Mouse (Mus musculus) right cerebral cortex, postnatal 14 days (tissue): ENCODE measurements at regions not wholly inside any gene's neighbourhood (a gene's known extent, or its start where the extent isn't known, plus 50 kb on each side); places are given as distances from the start of the nearest gene placed in this dataset.

Experiments
- DNase-seq: peaks from one replicate; pipeline ENCODE4 v3.0.0; 2022

DNA sequence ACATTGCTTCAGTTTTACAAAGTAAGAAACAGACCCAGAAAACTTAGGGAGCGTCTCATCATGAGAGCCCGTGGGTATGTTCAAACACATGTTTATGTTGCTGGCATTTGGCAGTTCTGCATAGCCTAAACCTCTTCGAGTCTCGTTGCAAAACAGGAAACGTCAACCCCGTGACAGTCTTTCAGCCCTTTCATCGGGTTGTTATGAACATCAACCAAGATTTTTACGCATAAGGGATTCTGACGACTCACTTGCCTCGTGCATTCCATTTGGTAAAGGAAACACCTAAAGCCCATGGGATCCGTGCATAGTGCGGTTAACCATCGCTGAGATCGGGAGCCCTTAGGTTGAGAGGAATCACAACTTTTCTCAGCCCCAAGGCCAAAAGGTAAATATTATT lies 115.7 kb downstream of the Gpam start:
- DNase-seq, result no peak

DNA sequence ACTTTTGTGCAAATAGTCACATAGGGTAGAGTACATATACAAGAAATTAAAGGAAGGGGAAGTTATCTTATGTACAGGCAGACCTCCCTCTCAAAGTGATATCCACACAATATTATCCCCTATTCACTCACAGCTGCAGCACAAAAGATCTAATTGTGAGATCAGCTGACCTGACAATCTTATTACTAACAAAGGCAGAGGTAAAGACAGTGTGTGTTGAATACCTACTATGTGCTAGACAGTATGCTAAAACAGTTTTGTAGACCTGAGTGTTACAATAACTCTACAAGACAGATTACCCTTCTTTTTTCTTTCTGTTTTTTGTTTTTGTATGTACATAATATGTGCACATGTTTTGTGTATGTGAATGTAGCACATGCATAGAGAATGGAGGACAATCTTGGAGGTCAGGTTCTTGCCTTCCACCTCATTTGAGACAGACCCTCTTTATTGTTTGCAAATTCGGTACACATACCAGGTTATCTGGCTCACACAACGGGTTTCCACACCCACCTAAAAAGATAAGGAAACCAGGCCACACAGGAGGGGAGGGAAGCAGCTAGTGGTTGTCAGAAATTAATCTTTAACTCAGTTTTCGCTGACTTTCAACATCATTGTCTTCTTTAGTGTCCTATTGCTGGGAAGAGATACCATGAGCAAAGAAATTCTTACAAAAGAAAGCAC lies 118.4 kb downstream of the Gpam start:
- DNase-seq, result no peak

DNA sequence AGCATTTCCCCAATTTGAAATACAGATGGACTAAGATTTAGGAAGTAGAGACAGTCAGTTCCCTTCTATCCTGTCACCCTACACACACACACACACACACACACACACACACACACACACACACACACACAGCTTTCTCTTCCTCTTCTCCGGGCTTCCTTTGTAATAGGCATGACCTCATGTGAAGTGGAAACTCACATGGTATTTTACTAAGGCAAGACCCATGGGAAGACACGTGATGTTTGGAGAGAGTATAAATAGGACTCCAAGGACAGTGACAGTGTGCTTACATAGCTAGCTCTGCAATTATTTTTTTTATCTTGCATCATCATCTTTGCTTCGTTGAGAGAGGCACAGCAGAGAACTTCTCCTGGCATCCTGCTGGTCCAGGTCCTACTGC lies 137.1 kb downstream of the Gpam start:
- DNase-seq, result no peak

DNA sequence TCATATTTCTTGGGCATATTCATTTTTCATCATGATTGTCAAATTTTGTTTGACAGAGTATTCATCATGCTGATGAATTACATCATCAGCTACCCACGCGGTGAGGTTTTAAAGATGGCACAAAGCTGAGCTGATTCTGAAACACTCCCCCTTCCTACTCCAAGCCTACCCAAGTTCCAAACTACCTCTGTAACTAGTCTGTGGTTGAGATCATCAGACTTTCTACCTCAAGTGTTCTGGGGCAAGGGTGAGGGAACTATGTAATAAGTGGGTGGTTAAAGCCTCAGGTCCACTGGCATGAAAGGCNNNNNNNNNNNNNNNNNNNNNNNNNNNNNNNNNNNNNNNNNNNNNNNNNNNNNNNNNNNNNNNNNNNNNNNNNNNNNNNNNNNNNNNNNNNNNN lies 142.5 kb downstream of the Gpam start:
- DNase-seq, result no peak

DNA sequence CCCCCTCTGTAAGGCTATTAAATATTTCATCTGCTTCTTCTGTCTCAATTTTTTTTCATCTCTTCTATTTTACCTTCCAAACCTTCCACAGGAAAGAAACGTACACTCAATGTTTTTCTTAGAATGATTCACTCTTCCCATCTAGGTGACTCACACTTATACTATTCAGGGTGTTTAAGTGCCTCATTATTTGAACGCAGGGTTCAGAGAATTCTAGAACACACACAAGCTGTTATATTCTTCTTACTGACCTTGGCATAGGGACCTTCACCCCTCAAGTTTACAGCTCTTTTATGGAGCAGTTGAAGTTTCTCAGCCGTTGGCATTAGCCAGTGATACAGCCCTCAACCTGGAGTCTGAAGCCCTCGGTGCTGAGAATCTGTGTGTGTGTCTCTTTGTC lies 144.2 kb downstream of the Gpam start:
- no peak for DNase-seq

DNA sequence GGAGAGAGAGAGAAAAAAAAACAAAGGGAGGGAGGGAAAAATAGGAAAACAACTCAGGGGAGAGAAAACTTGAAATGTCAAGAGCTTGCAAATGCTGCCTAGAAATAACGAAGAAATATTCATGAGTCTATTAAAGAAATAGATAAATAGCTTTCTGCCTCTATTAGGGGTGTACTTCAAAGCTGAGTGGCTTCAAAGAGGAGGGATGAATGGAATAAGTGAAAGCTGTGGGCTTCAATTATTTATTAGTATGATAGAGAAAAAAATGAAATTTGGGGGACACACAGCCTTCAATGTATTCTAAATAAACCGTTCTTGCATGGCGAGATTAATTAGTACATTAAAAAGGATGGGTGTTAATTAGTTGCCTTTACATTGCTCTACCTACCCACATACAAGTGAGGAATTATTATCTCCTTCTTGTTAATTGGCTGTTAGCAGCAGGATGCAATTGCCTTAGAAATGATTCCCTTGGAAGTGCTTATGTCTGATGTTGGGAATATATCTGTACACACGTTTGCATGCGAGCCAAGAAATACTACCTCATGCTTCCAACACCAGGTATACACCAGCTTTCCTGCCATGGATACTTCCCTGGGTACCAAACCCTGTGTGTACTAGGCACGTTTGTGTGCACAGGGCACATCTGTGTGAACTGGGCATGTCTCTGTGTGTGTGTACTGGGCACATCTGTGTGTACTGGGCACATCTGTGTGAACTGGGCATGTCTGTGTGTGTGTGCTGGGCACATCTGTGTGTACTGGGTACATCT lies 155.4 kb downstream of the Gpam start:
- DNase-seq, result no peak

DNA sequence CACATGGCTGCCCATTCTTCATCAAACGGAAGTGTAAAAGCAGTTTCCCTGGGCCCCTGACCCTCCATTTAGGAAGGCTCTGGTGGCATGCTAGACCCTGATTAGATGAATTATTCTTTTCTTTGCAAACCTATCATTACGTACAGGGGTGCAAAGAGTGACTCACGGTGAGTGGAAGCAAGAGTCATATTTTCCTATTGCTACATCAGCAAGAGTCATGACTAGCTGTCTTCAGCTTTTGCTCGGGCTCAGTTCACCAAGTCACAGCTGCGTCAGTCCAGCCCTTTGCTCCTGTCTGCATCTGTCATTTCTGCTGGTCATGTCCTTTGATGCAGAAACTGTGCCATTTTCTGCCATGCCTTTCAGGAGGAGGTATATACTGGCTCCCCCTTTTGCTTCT lies 168.7 kb downstream of the Gpam start:
- DNase-seq, result no peak

DNA sequence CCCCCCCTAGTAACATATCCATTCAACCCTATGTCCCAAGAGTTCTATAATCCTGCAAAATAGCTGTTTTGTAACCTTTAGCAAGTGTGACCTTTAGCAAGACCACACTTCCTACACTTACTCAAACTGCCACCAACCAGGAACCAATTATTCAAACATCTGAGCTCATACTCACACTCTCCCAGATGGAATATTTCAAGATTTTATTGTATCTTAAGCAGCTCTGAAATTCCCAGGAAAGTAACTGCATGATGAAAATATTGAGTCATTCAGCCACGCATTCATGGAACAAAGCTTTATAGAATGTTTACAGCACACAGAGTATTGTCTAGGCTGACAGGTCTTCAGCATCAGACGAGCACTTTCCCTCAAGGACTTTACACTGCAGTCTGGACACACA lies 171.9 kb downstream of the Gpam start:
- no peak for DNase-seq

DNA sequence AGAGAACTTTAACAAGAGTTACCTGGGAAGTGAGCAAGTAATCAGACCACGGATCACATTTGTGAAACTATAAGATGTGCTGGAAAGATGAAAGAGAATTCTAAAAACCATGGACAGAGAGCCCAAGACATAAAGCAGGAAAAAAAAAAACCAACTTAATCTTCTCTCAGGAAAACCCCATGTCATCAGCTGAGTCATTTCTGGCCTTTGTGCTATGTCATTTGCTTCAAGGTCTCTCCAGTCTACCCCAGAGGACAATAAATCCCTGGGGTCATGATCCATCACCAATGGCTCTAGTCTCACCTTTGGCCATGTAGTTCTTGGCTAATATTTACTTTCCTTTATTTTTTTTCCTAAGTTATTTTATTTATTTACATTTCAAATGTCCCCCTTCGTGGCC lies 174.5 kb downstream of the Gpam start:
- DNase-seq, result no peak

DNA sequence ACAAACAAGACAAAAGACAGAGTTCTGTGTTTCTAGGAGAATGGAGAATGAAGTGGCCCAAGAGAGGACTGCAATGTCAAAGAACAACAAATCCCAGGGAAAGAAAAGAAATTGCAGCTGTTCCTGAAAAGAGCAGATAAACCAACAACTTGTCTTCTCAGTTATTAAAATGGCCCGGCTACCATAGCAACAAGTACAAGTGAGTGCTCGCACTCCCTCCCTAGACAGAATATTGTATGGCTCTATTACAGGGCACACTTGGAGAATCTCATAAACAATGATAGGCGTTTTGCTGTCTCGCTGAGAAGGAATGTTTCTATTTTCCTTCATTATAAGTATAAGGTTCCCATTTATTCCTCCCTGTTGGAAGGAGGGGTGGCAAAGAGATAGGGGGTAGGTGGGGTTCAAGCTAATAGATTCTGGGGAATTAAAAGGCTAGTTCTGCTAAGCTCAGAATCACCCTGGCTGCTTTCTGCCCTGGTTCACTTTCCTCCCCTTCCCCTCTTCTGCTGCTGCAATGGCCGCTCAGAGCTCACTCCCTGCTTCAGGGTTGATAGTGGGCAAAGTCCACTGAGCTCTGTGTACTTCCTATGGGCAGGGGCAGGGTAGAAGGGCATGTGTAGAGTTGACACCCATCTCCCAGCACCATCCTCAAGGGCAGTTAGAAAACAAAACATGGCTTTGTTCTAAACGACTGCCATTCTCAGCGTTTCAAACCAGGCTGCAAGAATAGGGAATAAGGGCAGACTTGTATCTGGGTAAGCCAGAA lies 178.5 kb downstream of the Gpam start:
- no peak for DNase-seq

DNA sequence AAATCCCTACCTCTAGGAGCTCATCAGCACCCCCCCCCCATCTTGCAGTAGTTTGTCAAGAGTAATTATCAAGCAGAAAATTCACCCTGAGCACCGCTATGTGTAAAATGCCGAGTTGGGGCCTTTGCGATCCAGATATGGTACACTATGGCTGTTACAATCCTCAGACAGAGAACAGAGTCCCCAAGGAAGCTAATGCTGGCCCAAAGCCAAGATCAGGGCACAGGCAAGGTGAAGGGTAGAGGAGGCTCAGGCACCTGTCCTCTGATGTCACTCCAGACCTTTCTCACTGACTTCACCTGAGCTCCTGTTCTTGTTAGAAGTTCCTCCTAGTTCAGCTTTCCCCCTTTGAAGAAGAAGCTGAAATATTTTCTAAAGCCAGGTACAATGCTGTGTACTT lies 179.5 kb downstream of the Gpam start:
- no peak for DNase-seq

DNA sequence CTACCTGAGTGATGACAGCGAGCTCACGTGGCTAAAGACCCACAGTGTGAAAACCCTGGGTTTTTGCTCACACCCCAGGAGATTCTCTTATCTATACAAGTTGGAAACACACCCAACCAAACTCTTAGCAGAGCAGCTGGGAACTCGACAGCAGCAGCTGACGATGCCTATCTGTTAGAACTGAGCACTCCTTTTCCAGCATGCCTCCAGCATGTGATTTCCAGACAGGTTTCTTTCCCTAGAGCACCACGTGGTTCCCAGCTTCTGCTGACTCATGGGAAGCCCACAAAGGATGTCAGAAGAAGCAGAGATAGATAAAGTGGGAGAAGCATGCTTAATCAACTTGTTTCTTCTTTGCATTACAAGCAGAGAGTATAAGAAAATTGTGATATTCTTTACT lies 194.5 kb downstream of the Gpam start:
- no peak for DNase-seq

DNA sequence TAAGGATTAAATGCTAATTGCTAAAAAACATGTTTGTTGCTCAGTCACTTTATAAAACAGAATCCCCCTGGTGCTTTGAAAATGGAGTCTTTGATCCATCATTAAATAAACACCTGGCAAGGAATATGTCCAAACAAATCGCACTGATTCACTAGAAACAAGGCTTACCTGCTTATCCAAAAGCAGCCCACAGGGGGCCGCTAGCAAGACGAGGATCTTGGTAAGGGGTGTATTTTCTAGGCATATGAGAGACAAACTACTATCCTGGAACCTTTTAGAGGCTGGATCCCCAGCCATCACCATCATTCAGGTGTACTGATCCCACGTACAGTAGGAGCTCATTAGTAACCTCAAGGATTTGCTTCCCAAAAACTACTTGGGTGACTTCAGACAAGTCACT lies 201.2 kb downstream of the Gpam start:
- DNase-seq, result no peak

DNA sequence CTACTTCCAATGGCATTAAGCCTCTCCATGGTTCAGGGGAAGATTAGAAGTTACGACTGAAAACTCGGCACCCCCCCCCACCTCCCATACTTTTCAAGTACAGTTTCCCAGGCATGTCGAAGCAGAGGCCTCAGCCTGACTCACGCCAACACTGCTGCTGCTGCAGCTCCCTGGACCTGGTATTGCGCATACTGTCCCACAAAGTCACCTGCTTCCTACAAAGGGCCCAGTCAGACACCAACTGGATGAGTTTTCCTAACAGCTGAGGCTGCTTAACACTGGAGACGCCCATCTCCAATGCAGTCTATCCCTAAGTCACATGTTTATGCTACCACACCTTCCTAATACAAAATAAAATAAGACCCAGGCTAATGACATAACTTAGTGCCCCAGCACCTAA lies 207.4 kb downstream of the Gpam start:
- DNase-seq, result no peak

DNA sequence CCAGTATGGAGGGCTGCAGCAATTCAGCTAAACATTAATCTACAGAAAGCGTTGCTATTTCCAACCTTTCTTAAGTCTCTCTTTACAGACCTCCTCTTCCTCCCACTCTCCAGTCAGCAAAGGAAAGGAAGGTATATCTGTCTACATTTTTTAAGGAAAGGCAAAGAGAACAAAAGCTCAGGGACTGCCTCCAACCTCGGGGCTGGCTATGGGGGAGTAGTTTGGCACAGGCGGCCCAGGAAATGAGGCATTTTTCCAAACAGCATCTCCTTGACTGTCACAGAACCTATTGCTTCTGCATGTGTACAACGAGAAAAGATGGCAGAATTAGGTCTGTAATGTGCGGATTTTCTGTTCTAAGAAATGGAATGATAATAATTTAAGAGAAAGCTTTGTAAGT lies 233.4 kb downstream of the Gpam start:
- DNase-seq, result peak; percentile 15

DNA sequence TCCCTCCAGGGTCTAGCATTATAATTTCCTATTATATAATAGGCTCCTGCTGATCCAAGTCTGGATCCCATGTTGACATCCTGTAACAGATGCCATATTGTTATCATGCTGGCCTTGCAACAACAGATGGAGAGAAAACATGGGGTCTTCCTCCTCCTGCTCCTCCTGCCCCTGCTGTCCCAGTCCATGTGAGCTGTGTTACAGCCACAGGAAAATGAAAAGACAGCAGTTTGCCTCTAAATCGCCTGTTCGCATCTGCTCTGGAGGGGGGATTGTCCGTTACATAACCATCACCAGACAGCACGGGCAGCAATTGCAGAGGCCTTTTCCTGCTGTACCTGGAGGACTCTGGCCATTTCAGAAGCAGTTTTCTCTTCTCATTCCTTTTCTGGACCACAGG lies 260.0 kb downstream of the Gpam start:
- DNase-seq, result no peak

DNA sequence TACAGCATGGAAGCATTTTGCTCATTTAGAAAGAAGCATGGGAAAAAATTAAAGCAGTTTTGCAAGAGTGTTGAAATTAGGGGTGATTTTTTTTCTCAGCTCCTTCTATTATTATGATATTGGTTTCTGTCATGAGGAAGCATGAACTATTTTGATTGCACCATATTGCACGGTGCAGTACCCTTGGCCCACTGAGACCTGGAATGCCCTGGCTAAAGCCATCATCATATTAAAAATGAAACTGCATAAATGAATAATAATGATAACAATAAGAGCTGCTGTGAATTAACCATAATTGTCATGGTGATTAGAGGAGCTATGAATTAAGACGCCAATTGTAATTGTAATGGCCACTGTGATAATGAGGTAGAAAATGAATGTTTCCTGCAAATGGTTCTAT lies 271.8 kb downstream of the Gpam start:
- DNase-seq, result no peak

DNA sequence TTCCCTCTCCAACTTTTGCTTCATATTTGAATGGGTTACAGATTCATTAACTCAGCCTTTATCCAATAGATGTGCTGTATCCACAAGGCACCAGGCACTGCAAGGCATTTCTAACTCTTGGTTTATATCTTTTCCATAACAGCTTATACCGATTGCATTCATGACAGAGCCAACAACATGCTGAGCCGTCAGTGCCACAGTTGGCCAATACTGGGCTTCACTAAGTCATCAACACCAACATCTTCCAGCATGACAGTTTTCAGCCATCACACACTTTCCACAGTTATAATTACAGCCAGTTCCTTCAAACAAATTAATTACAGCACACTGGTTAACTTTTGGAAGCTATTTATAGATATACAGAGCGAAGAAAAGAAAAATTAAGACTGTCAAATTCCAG lies 288.8 kb downstream of the Gpam start:
- no peak for DNase-seq

DNA sequence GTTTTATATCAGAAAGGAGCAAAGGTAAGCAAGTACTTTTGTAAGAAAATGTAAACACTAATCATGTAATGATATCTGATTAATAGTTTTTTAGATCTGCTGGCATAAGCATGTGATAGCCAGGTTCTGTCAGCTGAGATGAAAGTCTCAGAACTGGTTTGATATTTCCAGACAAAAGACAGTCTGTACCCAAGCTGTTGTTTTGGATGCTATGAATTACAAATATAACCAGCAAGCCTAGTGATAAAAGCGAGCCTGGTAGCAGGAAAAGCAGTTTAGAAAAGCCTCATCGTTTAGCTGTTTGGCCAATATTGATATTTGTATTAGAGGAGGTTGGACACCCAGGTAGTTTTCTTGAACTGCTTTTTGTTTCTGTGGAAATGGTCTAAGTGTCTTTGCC lies 290.6 kb downstream of the Gpam start:
- DNase-seq, result no peak

DNA sequence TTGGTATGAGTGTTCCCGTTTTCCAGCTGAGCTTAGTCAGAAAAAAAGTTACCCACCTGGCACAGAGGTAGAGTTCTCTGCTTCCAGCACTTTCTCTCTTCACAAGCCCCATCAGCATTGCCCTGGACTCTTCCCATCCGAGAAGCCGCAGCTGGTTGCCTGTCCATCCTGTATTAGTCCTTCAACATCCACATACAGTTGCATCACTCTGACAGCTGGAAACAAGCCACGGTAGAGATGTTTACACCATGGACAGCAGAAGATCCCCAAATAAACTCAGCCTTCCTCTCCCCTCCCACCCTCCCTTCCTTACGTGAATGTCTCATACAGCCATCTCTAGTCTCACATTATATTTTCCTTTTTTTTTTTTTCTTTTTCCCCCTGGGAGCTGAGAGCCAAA lies 304.9 kb downstream of the Gpam start:
- no peak for DNase-seq

DNA sequence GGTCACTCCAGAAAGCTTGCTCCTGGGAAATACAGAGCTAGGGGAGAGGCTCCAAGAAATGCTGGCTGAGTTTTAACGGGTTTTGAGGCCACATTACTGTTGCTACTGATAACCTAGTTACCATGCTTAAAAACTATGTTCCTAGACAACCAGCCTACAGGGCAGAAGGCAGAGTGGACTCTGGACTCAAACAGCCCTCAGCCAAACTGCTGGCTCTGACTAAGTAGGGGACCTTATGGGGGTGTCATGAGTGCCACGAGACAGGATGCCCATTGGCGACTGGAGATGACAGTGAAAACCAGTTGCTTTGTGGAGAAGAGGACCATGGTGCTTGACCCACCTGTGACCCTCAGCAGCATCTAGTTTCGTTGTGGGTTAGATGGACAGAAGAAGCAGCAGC lies 306.5 kb downstream of the Gpam start:
- no peak for DNase-seq

DNA sequence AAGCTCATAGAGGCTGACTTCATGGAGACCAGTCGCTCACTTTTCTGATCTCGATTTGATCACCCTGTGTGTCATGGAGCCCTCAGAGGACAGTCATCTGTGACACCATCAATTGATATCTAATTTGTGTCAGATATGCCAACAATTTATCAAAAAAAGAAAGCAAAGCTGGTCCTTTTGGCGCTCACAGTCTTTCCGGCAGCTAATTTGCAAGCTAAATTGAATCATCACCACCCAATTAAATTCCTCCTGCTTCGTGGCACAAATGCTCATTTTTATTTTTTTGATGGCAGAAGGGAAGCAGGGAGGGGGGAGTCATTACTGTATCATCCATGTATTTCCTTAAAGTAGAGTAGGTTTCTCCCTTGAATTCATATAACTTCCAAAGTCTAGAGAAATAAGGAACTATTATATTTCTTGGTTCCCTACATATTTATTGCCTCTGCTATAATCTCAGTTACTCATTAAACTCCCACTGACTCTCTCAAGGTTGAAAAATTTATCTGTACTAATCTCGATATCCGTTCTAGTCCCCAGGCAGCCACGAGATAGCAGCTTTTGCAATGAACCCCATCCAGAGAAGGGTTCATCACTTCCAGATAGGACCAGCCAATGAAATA lies 325.8 kb downstream of the Gpam start:
- no peak for DNase-seq

DNA sequence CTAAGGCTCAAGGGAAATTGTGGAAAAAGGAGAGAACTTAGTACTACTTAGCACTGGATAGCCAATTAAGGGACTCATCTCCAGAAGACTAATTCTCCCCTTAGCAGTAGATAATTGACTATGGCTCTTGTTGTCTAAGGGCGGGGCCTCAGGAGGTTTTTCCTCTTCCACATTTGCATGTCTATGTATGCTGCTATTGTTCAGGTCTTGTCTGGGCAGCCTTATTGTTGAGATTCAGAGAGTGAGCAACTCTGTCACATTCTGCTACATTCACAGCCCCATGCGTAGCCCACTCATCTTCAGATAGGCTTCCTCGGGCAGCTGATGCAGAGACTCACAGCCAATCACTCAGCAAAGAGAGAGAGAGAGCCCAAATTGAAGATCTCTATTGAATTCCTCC lies 339.9 kb downstream of the Gpam start:
- no peak for DNase-seq

DNA sequence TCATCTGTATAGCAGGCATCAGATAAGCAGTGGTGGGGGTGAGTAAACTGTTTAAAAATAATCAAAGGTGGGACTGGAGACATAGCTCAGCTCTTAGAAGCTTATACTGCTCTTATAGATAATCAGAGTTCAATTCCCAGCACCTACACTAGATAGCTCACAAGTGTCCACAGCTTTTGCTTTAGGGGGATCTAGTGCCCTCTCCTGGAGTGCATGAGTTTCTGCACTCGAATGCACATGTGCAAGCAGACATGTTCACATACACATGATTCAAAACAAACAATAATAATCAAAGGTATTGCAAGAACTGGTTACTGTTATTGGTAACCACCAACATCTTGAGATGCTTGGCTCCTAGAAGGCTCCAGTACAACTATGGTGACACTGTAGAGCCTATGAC lies 343.3 kb downstream of the Gpam start:
- no peak for DNase-seq
